Mouse (Mus musculus) right cerebral cortex, postnatal 25 days (tissue): Measurements from ENCODE around the gene Vmn1r184.
"Not testable (repeated sequence)": the region's sequence is repeated elsewhere in the genome, so short reads cannot be mapped to it uniquely, and the experiment has no call there.

ENCODE experiments used
- DNase-seq: peaks from one replicate; pipeline ENCODE4 v3.0.0; 2022

Gene Vmn1r184

DNA sequence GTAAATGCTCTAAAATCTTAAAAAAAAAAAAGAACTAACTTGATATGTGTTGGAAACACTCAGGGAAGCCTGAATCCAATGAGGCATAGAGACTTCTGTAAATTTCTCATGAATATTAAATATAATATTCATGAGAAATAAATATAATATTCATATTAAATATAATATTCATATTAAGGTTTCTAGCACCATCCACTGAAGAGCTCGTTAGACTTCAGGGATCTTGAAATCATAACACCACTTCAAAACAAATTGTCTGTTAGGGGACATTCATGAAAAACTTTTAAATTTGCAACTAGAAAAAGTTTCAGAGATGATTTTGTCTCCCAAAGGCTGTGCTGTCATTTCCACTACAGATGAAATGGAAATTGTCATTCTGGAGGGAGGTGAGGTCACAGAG is at the start of gene Vmn1r184:
TSS of gene Vmn1r184 (plus strand) at position 301 of the 400 bp plus-strand sequence.
- not testable (repeated sequence) for DNase-seq

DNA sequence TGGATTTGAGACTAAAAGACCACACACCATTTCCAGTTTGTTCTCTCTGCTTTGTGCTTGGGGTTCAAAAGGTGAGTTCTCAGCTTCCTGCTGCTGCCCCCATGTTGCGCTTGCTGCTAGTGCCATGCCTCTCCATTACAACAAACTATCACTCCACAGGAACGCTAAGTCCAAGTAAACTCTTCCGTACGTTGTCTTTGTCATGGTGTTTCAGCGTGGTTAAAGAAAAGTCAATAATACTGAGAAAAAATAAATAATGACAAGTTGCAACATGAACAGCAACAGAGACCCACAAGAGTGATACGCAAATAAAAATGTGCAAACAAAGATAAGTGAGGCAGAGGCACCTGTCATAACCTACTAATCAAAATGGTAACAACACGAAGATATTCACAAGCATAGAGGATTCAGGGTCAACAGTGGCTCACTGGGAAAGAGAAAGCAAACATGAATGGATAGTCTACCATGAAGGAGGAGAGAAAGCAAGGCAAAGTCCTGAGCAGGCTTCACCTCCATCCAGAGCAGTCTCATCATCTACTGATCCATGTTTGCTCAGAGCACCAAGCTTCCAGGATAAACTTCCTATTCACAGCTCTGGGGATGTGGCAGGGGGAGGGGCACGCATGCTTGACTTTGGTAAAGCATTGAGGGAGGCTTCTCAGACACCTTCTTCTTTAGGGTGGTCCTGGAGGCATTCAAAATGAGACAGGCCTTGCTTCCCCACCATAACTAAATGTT is 43.5 kb downstream of the Vmn1r184 start:
- DNase-seq = not testable (repeated sequence)

DNA sequence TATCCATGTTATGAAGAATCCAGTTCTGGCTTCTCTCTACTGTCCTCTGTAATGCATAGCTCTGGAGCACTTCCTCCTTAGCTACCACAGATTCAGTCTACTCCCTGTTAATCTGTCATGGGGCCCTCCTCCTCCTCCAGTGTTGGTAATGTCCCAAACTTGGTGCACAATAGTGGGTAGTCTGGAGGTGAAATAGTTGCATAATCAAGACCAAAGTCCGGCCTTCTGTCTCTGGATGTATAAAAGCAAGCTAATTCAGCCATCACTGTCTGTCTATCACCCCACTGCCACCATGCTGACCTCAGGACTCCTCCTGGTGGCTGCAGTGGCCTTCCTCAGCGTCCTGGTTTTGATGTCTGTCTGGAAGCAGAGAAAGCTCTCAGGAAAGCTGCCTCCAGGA is 46.8 kb downstream of the Vmn1r184 start, which contains the start of gene Cyp2a4:
TSS of gene Cyp2a4 (plus strand) at position 244 of the 400 bp plus-strand sequence.
- DNase-seq = not testable (repeated sequence)

DNA sequence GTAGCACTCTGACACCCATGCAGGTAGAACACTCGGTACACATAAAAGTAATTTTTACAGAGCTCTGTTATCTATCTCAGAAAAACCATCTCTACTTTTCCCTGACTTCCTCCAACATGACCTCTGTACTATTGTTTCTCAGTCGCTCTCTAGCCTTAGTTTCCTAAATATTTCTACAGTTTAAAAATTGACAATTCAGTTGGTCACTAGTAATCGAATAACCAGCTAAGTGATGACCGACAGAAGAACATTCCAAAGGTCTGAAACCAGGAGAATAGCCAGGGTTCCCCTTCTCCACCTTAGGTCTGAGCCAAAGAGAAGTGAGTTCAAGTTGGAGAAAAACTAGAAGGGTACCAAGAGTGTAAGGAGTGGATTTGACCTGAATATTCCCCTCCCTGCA is 51.7 kb downstream of the Vmn1r184 start:
- not testable (repeated sequence) for DNase-seq

DNA sequence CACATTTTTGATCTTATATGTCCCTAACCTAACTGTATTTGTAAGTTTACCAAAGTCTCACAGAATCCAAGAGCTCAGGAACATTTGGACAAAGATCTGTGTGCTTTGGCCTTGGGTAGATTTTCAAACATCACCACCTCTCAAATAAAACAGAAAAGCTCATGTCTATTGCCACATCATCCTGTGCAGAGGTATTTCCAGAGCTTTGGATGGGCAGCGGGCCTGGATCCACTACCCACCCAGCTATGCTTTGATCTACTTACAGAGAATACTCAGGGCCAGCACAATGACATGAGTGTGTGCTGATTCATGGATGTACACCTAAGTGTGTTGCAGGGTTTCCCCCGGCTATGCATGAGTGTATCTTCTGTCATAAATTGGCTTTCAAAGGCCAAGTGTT is 55.1 kb downstream of the Vmn1r184 start:
- not testable (repeated sequence) for DNase-seq

DNA sequence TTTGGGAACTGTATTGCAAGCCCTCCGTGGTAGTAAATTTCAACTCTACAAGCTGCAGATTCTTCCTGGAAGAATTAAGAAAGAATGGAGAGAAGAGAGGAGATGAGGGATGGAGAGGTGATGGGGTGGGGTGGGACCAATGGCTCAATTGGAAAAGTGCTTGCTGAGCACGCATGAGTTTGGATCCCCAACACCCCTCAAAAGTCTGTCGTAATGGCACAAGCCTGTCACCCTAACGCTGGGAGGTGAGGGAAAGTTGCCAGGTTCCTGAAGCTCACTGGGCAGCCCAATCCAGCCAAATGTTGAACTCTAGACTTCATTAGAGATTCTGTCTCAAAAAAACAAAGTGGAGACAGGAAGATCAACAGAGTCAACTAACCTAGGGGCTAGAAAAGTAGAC is 55.7 kb downstream of the Vmn1r184 start:
- not testable (repeated sequence) for DNase-seq
